10 mouse cellular contexts compared by ENCODE assay signal in genomic region chr10:80827870-80828420, GRCm38 (mm10). TPM values are rescaled to one million over a fixed set of nuclear protein-coding genes. Genes with fewer than 3 reads are reported as not detected.
DNase-seq lines count a peak whose midpoint lies in the region; ATAC-seq and TF ChIP-seq lines count a peak whose summit lies in the region.
"Had no signal": no experiment of that assay in that cellular context is flagged by ENCODE, and none has a peak within 500 bp of the region (broad histone marks: within the 10 kb centered on the region; RNA-seq: fewer than 3 reads in every experiment).

No protein-coding gene starts in this region.

- H3K36me3 ChIP-seq in heart, embryonic 10.5 days: peaks cover 29% of the 10 kb centered on the region
- H3K36me3 ChIP-seq in ES-E14 (ENCODE audit: control insufficient read depth, insufficient read depth, low read length, poor library complexity, severe bottlenecking): peaks cover 22% of the 10 kb centered on the region
- H3K36me3 ChIP-seq in heart, embryonic 16.5 days (ENCODE audit: control insufficient read depth, insufficient read depth): peaks cover 15% of the 10 kb centered on the region
- H3K36me3 ChIP-seq in macrophage (ENCODE audit: inconsistent target): peaks cover 10% of the 10 kb centered on the region

- H3K27me3 ChIP-seq in heart, embryonic 10.5 days (ENCODE audit: insufficient read depth, poor library complexity, severe bottlenecking): peaks cover 8% of the 10 kb centered on the region
- H3K27me3 ChIP-seq in heart, embryonic 16.5 days (ENCODE audit: control insufficient read depth, insufficient read depth, low read length): peaks cover 2% of the 10 kb centered on the region

- peaks cover 19% of the 10 kb centered on the region for H3K79me2 ChIP-seq in macrophage (ENCODE audit: inconsistent target)

- peaks cover 51% of the 10 kb centered on the region for H3K4me1 ChIP-seq in heart, embryonic 10.5 days
- H3K4me1 ChIP-seq in ES-E14 (ENCODE audit: control insufficient read depth in 2 of 2, insufficient read depth in 2 of 2, low read length in 2 of 2, poor library complexity in 1 of 2): peaks cover 0 to 13% of the 10 kb centered on the region in 2 experiments; a peak in 2 of 4 replicates
- peaks cover 31% of the 10 kb centered on the region for H3K4me1 ChIP-seq in heart, embryonic 16.5 days (ENCODE audit: control insufficient read depth, insufficient read depth, low read length)

- WGBS in heart, embryonic 10.5 days: 89% methylated on average over 10 of the region's 10 CpGs
- WGBS in heart, embryonic 16.5 days: 67% methylated on average over 10 of the region's 10 CpGs
- 45% methylated on average over 6 of the region's 10 CpGs for WGBS in macrophage (ENCODE audit: missing documents)

- H3K9ac ChIP-seq in ES-E14 (ENCODE audit: insufficient read depth, low read depth, low read length, poor library complexity, severe bottlenecking): peak overlapping the region; percentile 94
- H3K9ac ChIP-seq in heart, embryonic 16.5 days (ENCODE audit: low read length): peak overlapping the region; percentile 95

- H3K27ac ChIP-seq in heart, embryonic 10.5 days: no peak overlapping the region
- H3K27ac ChIP-seq in ES-E14 (ENCODE audit: insufficient read depth, low read depth, low read length, poor library complexity, severe bottlenecking): no peak overlapping the region
- no peak overlapping the region for H3K27ac ChIP-seq in heart, embryonic 16.5 days (ENCODE audit: low read length)
- H3K27ac ChIP-seq in macrophage: no peak overlapping the region

- intact Hi-C loops in gastrocnemius, postnatal 14 days (cut with DNase I; ENCODE audit: low total_unique reads): loop anchor here (5.0 kb wide), 1 partner anchor 34 kb away; no protein-coding TSS in a partner anchor

- no peak for DNase-seq in heart, embryonic 10.5 days (ENCODE audit: low spot score)
- DNase-seq in heart, adult 9 months (ENCODE audit: low spot score in 2 of 2): no peak
- DNase-seq in ES-E14 (ENCODE audit: low read depth, low spot score): no peak
- no peak for DNase-seq in gastrocnemius, postnatal 14 days
- DNase-seq in adrenal gland, adult 2 months: no peak

- ATAC-seq in heart, embryonic 16.5 days (replicated peaks; ENCODE audit: extremely low read depth, insufficient read depth, low FRiP score): no peak
- ATAC-seq in erythroid progenitor cell, adult 5-6 weeks (replicated peaks; ENCODE audit: low FRiP score, poor library complexity, severe bottlenecking): no peak

- H3K9me3 ChIP-seq in heart, embryonic 10.5 days: no peaks in the 10 kb centered on the region
- no peaks in the 10 kb centered on the region for H3K9me3 ChIP-seq in ES-E14 (ENCODE audit: control insufficient read depth, insufficient read depth, low read depth, low read length)
- no peaks in the 10 kb centered on the region for H3K9me3 ChIP-seq in heart, embryonic 16.5 days (replicated peaks; ENCODE audit: control insufficient read depth, low read length)

- peak overlapping the region; percentile 86 for H3K4me2 ChIP-seq in heart, embryonic 16.5 days (ENCODE audit: low read depth, low read length)

- in situ Hi-C loops in ES-E14 (cut with MboI; ENCODE audit: low sequenced_read_pairs in 2 of 2, unreplicated experiment in 2 of 2): no loop called here

- H3K4me3 ChIP-seq in heart, embryonic 10.5 days: peak overlapping the region; percentile 85
- H3K4me3 ChIP-seq in ES-E14 (ENCODE audit: insufficient read depth in 1 of 2, low read depth in 1 of 2, low read length in 2 of 2, poor library complexity in 1 of 2, severe bottlenecking in 1 of 2) (peak overlapping the region; percentile 77 to 86), macrophage (ENCODE audit: inconsistent target) (peak overlapping the region; percentile 73)
- peak overlapping the region; percentile 93 for H3K4me3 ChIP-seq in heart, embryonic 16.5 days (ENCODE audit: low read length)

TF ChIP-seq in ES-E14, 5 proteins besides CTCF, POLR2A, EP300 and RAD21 (continues in another document):
- TF ChIP-seq ZNF384 (IDR thresholded peaks at IDR 0.05; ENCODE audit: low read depth, low read length) (no peak), MAFK (IDR thresholded peaks at IDR 0.05; ENCODE audit: insufficient read depth, low read depth, low read length) (no peak), HCFC1 (IDR thresholded peaks at IDR 0.05; ENCODE audit: borderline replicate concordance, insufficient read depth, low read length) (no peak; the same call in 1 of the 2 replicates)

RNA-seq across cellular contexts. Expression of gene Oaz1, which starts 1.5 kb away (rescaled TPM):
- polyA plus RNA-seq in heart, embryonic 10.5 days (2016; fragmentation: Nextera tagmentation; extraction: Ambion mirVana): 2,064 and 2,176 TPM in 2 replicates
- 823 and 1,116 TPM in 2 replicates for total RNA-seq in ES-E14 (2012; rRNA removed)
- polyA plus RNA-seq in heart, embryonic 16.5 days (2015; fragmentation: Nextera tagmentation; extraction: Ambion mirVana): 2,111 and 2,265 TPM in 2 replicates
- total RNA-seq in macrophage (2018; cell fraction: chromatin; rRNA removed): 100 to 1,000 TPM in 5 of 26 experiments, 10 to 100 TPM in 21; 55.5 to 130 (median 89.1) TPM
- total RNA-seq in macrophage (2018; cell fraction: cytosol; rRNA removed): 100 to 1,000 TPM; 360 to 577 (median 437) TPM
- 100 to 1,000 TPM in 24 of 26 experiments, 10 to 100 TPM in 2; 94.0 to 194 (median 134) TPM for total RNA-seq in macrophage (2018; cell fraction: nucleus; rRNA removed)
- polyA plus RNA-seq in macrophage (2018): 170 to 604 TPM (median 522 TPM) in 3 replicates
- 100 to 1,000 TPM; 787 to 812 TPM for total RNA-seq in gastrocnemius, postnatal 14 days (2021)
- 100 to 1,000 TPM; 780 to 923 TPM for total RNA-seq in adrenal gland, adult 2 months (2021)
- polyA plus RNA-seq in adrenal gland, adult 2 months (2012; rRNA removed): 1,168 and 1,414 TPM in 2 replicates
- 1,470 and 1,566 TPM in 2 replicates for total RNA-seq in erythroid progenitor cell, adult 5-6 weeks (2015; ENCODE audit: low replicate concordance)
- 158 and 259 TPM in 2 replicates for total RNA-seq in erythroid progenitor cell, adult 5-6 weeks (2017; ENCODE audit: low replicate concordance)

RNA-seq across cellular contexts. Expression of gene Jsrp1, which starts 14.6 kb away (rescaled TPM):
- polyA plus RNA-seq in heart, embryonic 10.5 days (2016; fragmentation: Nextera tagmentation; extraction: Ambion mirVana): 7.9 and 8.8 TPM in 2 replicates
- total RNA-seq in ES-E14 (2012; rRNA removed): 0.67 and 1.0 TPM in 2 replicates
- 5.6 and 6.7 TPM in 2 replicates for polyA plus RNA-seq in heart, embryonic 16.5 days (2015; fragmentation: Nextera tagmentation; extraction: Ambion mirVana)
- total RNA-seq in macrophage (2018; cell fraction: chromatin; rRNA removed): 1 to 10 TPM in 1 of 26 experiments, not detected in 25; 3.4 TPM
- total RNA-seq in macrophage (2018; cell fraction: cytosol; rRNA removed): under 1 TPM in 7 of 26 experiments, not detected in 19; 0.17 to 0.61 (median 0.19) TPM
- total RNA-seq in macrophage (2018; cell fraction: nucleus; rRNA removed): 1 to 10 TPM in 1 of 26 experiments, under 1 TPM in 1, not detected in 24; 0.72 to 1.2 TPM
- not detected in 3 replicates for polyA plus RNA-seq in macrophage (2018)
- total RNA-seq in gastrocnemius, postnatal 14 days (2021): 100 to 1,000 TPM; 345 to 379 TPM
- total RNA-seq in adrenal gland, adult 2 months (2021): 10 to 100 TPM in 1 of 2 experiments, 1 to 10 TPM in 1; 2.3 to 18.5 TPM
- 4.2 and 4.9 TPM in 2 replicates for polyA plus RNA-seq in adrenal gland, adult 2 months (2012; rRNA removed)
- not detected in 2 replicates for total RNA-seq in erythroid progenitor cell, adult 5-6 weeks (2015; ENCODE audit: low replicate concordance)
- total RNA-seq in erythroid progenitor cell, adult 5-6 weeks (2017; ENCODE audit: low replicate concordance): not detected in 2 replicates
- total RNA-seq: common myeloid progenitor, adult 5-6 weeks; neutrophil, adult 5-6 weeks had no signal

RNA-seq across cellular contexts. Expression of gene Lingo3, which starts 15.9 kb away (rescaled TPM):
- 0.14 and 0.43 TPM in 2 replicates for polyA plus RNA-seq in heart, embryonic 10.5 days (2016; fragmentation: Nextera tagmentation; extraction: Ambion mirVana)
- 2.4 and 6.9 TPM in 2 replicates for total RNA-seq in ES-E14 (2012; rRNA removed)
- polyA plus RNA-seq in heart, embryonic 16.5 days (2015; fragmentation: Nextera tagmentation; extraction: Ambion mirVana): 0.39 and 0.84 TPM in 2 replicates
- total RNA-seq in macrophage (2018; cell fraction: chromatin; rRNA removed): not detected
- total RNA-seq in macrophage (2018; cell fraction: cytosol; rRNA removed): not detected
- total RNA-seq in macrophage (2018; cell fraction: nucleus; rRNA removed): not detected
- not detected in 3 replicates for polyA plus RNA-seq in macrophage (2018)
- total RNA-seq in gastrocnemius, postnatal 14 days (2021): 10 to 100 TPM; 11.3 to 24.5 TPM
- total RNA-seq in adrenal gland, adult 2 months (2021): 10 to 100 TPM in 1 of 2 experiments, 1 to 10 TPM in 1; 8.5 to 16.7 TPM
- 13.8 and 18.7 TPM in 2 replicates for polyA plus RNA-seq in adrenal gland, adult 2 months (2012; rRNA removed)
- not detected in 2 replicates for total RNA-seq in erythroid progenitor cell, adult 5-6 weeks (2015; ENCODE audit: low replicate concordance)
- total RNA-seq in erythroid progenitor cell, adult 5-6 weeks (2017; ENCODE audit: low replicate concordance): not detected in 2 replicates
- total RNA-seq: neutrophil, adult 5-6 weeks had no signal

RNA-seq across cellular contexts. Expression of gene Amh, which starts 22.9 kb away (rescaled TPM):
- not detected in 2 replicates for polyA plus RNA-seq in heart, embryonic 10.5 days (2016; fragmentation: Nextera tagmentation; extraction: Ambion mirVana)
- total RNA-seq in ES-E14 (2012; rRNA removed): 1.0 and 1.9 TPM in 2 replicates
- polyA plus RNA-seq in heart, embryonic 16.5 days (2015; fragmentation: Nextera tagmentation; extraction: Ambion mirVana): 0.13 and 0.29 TPM in 2 replicates
- total RNA-seq in macrophage (2018; cell fraction: chromatin; rRNA removed): 1 to 10 TPM in 14 of 26 experiments, under 1 TPM in 11, not detected in 1; 0.54 to 2.5 (median 1.2) TPM
- total RNA-seq in macrophage (2018; cell fraction: cytosol; rRNA removed): under 1 TPM in 7 of 26 experiments, not detected in 19; 0.05 to 0.15 (median 0.10) TPM
- 1 to 10 TPM in 5 of 26 experiments, under 1 TPM in 19, not detected in 2; 0.35 to 1.8 (median 0.64) TPM for total RNA-seq in macrophage (2018; cell fraction: nucleus; rRNA removed)
- 0.15 TPM in 1 of 3 replicates, not detected in the others for polyA plus RNA-seq in macrophage (2018)
- under 1 TPM in 1 of 2 experiments, not detected in 1; 0.25 TPM for total RNA-seq in gastrocnemius, postnatal 14 days (2021)
- total RNA-seq in adrenal gland, adult 2 months (2021): under 1 TPM; 0.73 to 0.95 TPM
- polyA plus RNA-seq in adrenal gland, adult 2 months (2012; rRNA removed): 1.7 and 2.1 TPM in 2 replicates
- total RNA-seq in erythroid progenitor cell, adult 5-6 weeks (2015; ENCODE audit: low replicate concordance): not detected in 2 replicates
- not detected in 2 replicates for total RNA-seq in erythroid progenitor cell, adult 5-6 weeks (2017; ENCODE audit: low replicate concordance)
- total RNA-seq: common myeloid progenitor, adult 5-6 weeks had no signal

RNA-seq across cellular contexts. Expression of gene Lsm7, which starts 27.1 kb away (rescaled TPM):
- polyA plus RNA-seq in heart, embryonic 10.5 days (2016; fragmentation: Nextera tagmentation; extraction: Ambion mirVana): 200 and 266 TPM in 2 replicates
- total RNA-seq in ES-E14 (2012; rRNA removed): 385 and 464 TPM in 2 replicates
- 141 and 148 TPM in 2 replicates for polyA plus RNA-seq in heart, embryonic 16.5 days (2015; fragmentation: Nextera tagmentation; extraction: Ambion mirVana)
- 10 to 100 TPM in 16 of 26 experiments, 1 to 10 TPM in 10; 3.6 to 37.9 (median 18.6) TPM for total RNA-seq in macrophage (2018; cell fraction: chromatin; rRNA removed)
- total RNA-seq in macrophage (2018; cell fraction: cytosol; rRNA removed): 10 to 100 TPM; 38.9 to 70.0 (median 54.6) TPM
- total RNA-seq in macrophage (2018; cell fraction: nucleus; rRNA removed): 10 to 100 TPM in 22 of 26 experiments, 1 to 10 TPM in 4; 7.5 to 44.7 (median 17.3) TPM
- polyA plus RNA-seq in macrophage (2018): 32.4 to 122 TPM (median 57.0 TPM) in 3 replicates
- total RNA-seq in gastrocnemius, postnatal 14 days (2021): 10 to 100 TPM; 24.5 to 27.7 TPM
- total RNA-seq in adrenal gland, adult 2 months (2021): 10 to 100 TPM; 22.3 to 36.2 TPM
- 91.9 and 107 TPM in 2 replicates for polyA plus RNA-seq in adrenal gland, adult 2 months (2012; rRNA removed)
- total RNA-seq in erythroid progenitor cell, adult 5-6 weeks (2015; ENCODE audit: low replicate concordance): 24.7 and 54.4 TPM in 2 replicates
- 75.3 and 78.9 TPM in 2 replicates for total RNA-seq in erythroid progenitor cell, adult 5-6 weeks (2017; ENCODE audit: low replicate concordance)

Comparison
In these comparisons a context has a peak if more than half of its experiments do, and no peak if none do; other contexts are left out.
1. RNA of gene Jsrp1, which starts 14.6 kb away (total RNA-seq): 345 to 379 TPM in gastrocnemius, postnatal 14 days; 2.3 to 18.5 TPM in adrenal gland, adult 2 months, 0.67 to 1.0 TPM in ES-E14 and not detected in erythroid progenitor cell, adult 5-6 weeks; every median in the first group is over 10 times any median in the second.
2. Peak in every context shown above with its lines, with median percentiles within 50 percentile points of each other: H3K4me3 ChIP-seq.